Mouse (Mus musculus) G1E (cell line): ENCODE measurements around the gene Afmid. TPM values are rescaled to one million over a fixed set of nuclear protein-coding genes. Genes with fewer than 3 reads are reported as not detected.

Source experiments
- ATAC-seq: 2 replicates; pipeline ENCODE4 v1.8.0; 2016; ENCODE audit warnings: mild to moderate bottlenecking; ENCODE audit not compliant: insufficient number of reproducible peaks, poor library complexity, low FRiP score, severe bottlenecking; ENCODE audit errors: extremely low read depth
- DNase-seq: peaks from one replicate; pipeline ENCODE4 v3.0.0; 2012; ENCODE audit warnings: low spot score
- H3K27me3 ChIP-seq: 2 replicates; pipeline ENCODE4 v1.6.1; 2012; ENCODE audit warnings: mild to moderate bottlenecking, low read length, inconsistent platforms; ENCODE audit not compliant: insufficient read depth
- H3K36me3 ChIP-seq: replicated peaks from 2 replicates; pipeline ENCODE3; 2012; ENCODE audit warnings: mild to moderate bottlenecking, inconsistent platforms
- H3K4me1 ChIP-seq: 2 replicates; pipeline ENCODE4 v1.6.1; 2012; ENCODE audit warnings: low read depth, low read length, inconsistent platforms, mixed read lengths; ENCODE audit not compliant: insufficient read depth
- H3K4me3 ChIP-seq: 2 replicates; pipeline ENCODE4 v1.5.1; 2012; ENCODE audit warnings: low read depth, mild to moderate bottlenecking, inconsistent platforms, low read length, moderate library complexity, mixed read lengths
- H3K9me3 ChIP-seq: replicated peaks from 2 replicates; pipeline ENCODE4 v1.6.1; 2012; ENCODE audit warnings: inconsistent platforms
- CTCF ChIP-seq: IDR thresholded peaks from 2 replicates; pipeline ENCODE4 v1.5.1; 2012; ENCODE audit warnings: low read depth, low read length, inconsistent platforms, mixed read lengths
- GATA1 ChIP-seq: IDR thresholded peaks from 2 replicates; pipeline ENCODE4 v1.6.1; 2012; ENCODE audit warnings: borderline replicate concordance, low read length, inconsistent platforms, mixed read lengths
- GATA2 ChIP-seq: IDR thresholded peaks from 2 replicates; pipeline ENCODE4 v1.6.1; 2012; ENCODE audit warnings: low read depth, low read length, inconsistent platforms, borderline replicate concordance
- POLR2AphosphoS5 ChIP-seq: IDR thresholded peaks from 2 replicates; pipeline ENCODE4 v1.6.1; 2012; ENCODE audit warnings: low read depth, low read length, inconsistent platforms; ENCODE audit not compliant: insufficient replicate concordance
- TAL1 ChIP-seq: conservative IDR thresholded peaks from 2 replicates; pipeline ENCODE4 v1.6.1; 2012; ENCODE audit warnings: low read depth, low read length, inconsistent platforms, mixed read lengths
- polyA plus RNA-seq: library from polyadenylated mRNA; stranded (reverse); fragments of >175 nt; gene quantifications from 2 replicates; pipeline ENCODE4 v1.2.3, GENCODE M21; 2012
- total RNA-seq, 2 experiments: library from RNA; stranded (forward) in 1 of 2; stranded (reverse) in 1 of 2; fragments of 200-1000 nt in 1 of 2; fragments of >200 nt in 1 of 2; fragmentation: Nextera tagmentation in 1 of 2; gene quantifications; 2 replicates each; pipeline ENCODE4 v1.2.3; 2014 to 2017

The Afmid gene
- total RNA-seq (2014; fragmentation: Nextera tagmentation) (8.1 and 23.0 TPM in 2 replicates), total RNA-seq (2017) (6.4 and 6.9 TPM in 2 replicates), polyA plus RNA-seq (3.5 and 3.7 TPM in 2 replicates)

DNA sequence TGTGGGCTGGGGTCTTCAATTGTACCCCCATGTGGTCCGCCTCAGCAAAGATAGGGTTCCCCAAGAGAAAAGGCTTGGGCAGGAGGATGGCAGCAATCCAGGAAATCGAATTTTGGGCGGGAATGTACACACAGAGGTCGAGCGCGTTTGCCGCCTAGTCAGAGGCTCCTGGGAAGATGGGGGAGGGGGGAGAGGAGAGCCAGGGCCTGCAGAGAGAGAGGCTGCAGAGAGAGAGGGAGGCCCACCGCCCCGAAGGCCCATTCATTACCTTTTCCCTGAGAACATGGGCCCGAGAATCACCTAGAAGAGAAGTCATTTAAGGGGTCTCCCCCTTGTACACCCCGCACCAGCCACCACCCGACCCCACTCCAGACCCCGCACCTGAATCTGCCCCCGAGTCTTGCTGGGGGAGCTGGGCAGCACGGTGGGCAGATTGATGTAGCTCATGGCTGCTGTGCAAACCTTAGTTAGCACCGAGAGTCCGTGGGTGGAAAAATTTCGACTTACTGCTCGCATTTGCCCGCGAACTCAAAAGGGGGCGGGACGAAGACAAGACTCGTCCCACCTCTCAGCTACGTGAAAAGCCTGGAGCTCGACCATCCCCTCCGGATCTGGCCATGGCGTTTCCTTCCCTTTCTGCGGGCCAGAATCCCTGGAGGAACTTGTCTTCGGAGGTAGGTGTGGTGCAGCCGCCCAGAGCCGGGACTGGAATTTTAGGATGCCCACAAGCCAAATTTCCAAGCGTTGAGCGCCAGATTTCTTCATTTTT lies at the start of gene Afmid, which contains the start of gene Tk1:
Gene Afmid (plus strand): TSS at position 592 of the 769 bp plus-strand sequence.
Gene Tk1 (minus strand): TSS at position 760 of the 769 bp plus-strand sequence.
- Histone ChIP-seq H3K9me3 (no peaks in the 10 kb centered on the region), H3K27me3 (no peaks in the 10 kb centered on the region), H3K36me3 (peaks cover 44% of the 10 kb centered on the region), H3K4me1 (peaks cover 87% of the 10 kb centered on the region), H3K4me3 (peak within 1 kb of the TSS; percentile 79)
- DNase-seq = peak; percentile 75
- peak; percentile 50 for ATAC-seq
- no peak for TF ChIP-seq CTCF
- TF ChIP-seq POLR2AphosphoS5 = no peak
- no peak for TF ChIP-seq TAL1
- no peak for TF ChIP-seq GATA2
- TF ChIP-seq GATA1 = no peak

GRCm38 (mm10) chr11:117776085-117776792 lies 49.5 kb upstream of the Afmid start:
- Histone ChIP-seq H3K4me3 (no peak overlapping the region), H3K36me3 (peaks cover 79% of the 10 kb centered on the region), H3K27me3 (no peaks in the 10 kb centered on the region), H3K9me3 (no peaks in the 10 kb centered on the region), H3K4me1 (peaks cover 45% of the 10 kb centered on the region)
- no peak for TF ChIP-seq GATA1
- TF ChIP-seq GATA2 = no peak
- TF ChIP-seq CTCF = no peak
- TF ChIP-seq TAL1 = no peak
- TF ChIP-seq POLR2AphosphoS5 = no peak
- DNase-seq (no peak), ATAC-seq (no peak)

DNA sequence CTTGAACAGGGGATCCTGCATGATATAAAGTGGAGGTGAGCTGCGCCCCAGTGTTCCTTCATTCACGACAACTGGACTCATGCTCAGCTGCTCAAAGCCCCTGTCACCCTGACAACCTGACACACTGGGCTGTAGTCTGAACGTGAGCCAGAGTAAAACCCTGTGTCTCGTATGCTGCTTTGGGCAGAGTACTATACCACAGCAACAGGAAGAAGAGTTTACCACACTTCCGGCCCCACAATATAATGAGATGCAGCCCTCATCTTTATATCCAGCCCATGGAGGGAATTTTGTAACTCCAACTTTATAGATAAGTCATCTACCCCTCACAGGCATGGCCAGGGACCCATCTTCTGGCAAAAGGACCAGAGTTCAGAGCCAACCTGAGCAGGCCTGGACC lies 48.6 kb upstream of the Afmid start:
- Histone ChIP-seq H3K9me3 (no peaks in the 10 kb centered on the region), H3K27me3 (no peaks in the 10 kb centered on the region), H3K4me1 (peaks cover 53% of the 10 kb centered on the region), H3K4me3 (no peak overlapping the region), H3K36me3 (peaks cover 70% of the 10 kb centered on the region)
- no peak for ATAC-seq
- TF ChIP-seq CTCF (no peak), GATA1 (no peak), TAL1 (no peak)
- no peak for DNase-seq

- Histone ChIP-seq H3K4me1 (peaks cover 62% of the 10 kb centered on the region), H3K9me3 (no peaks in the 10 kb centered on the region), H3K27me3 (no peaks in the 10 kb centered on the region), H3K36me3 (peaks cover 61% of the 10 kb centered on the region), H3K4me3 (no peak overlapping the region)
- DNase-seq (no peak), ATAC-seq (no peak)
- no peak for TF ChIP-seq TAL1
- TF ChIP-seq POLR2AphosphoS5 = no peak
- TF ChIP-seq CTCF = no peak
- TF ChIP-seq GATA1 = no peak
- TF ChIP-seq GATA2 = no peak
Measured at GRCm38 (mm10) chr11:117778031-117778430, 47.7 kb upstream of the Afmid start.

DNA sequence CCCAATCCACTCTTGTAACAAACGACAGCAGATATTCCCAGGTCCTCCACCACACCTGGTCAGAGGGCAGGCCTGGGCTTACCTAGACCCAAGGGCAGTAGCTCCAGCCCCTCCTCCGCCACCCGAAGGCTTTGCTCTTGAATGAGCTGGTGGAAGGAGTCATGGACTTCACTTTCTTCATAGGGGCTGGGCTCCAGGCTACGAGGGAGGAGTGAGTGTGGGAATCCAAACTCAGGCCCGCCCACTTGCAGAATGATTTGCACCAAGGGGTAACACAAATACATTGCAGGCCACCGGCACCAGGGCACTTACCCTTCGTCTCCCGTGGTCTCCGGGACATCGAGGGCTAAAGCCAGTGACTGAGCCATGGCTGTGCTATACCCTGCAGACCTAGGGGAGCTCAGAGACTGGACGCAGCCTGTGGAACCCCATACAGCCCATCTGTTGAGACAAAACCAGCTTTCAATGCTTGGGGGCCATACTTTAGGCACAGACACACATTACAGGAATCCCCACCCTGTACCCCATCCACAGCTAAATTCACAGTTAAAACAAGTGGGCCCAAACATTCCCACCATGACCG lies 46.8 kb upstream of the Afmid start:
- Histone ChIP-seq H3K4me1 (peaks cover 62% of the 10 kb centered on the region), H3K27me3 (no peaks in the 10 kb centered on the region), H3K36me3 (peaks cover 57% of the 10 kb centered on the region), H3K9me3 (no peaks in the 10 kb centered on the region), H3K4me3 (peak overlapping the region; percentile 78)
- ATAC-seq = no peak
- no peak for DNase-seq
- TF ChIP-seq TAL1 = no peak
- no peak for TF ChIP-seq GATA1
- TF ChIP-seq POLR2AphosphoS5 = no peak
- no peak for TF ChIP-seq GATA2
- no peak for TF ChIP-seq CTCF

GRCm38 (mm10) chr11:117779434-117780198 lies 46.1 kb upstream of the Afmid start:
- peaks cover 57% of the 10 kb centered on the region for H3K36me3 ChIP-seq

More at GRCm38 (mm10) chr11:117779434-117780198, 46.1 kb upstream of the Afmid start:
- DNase-seq (peak; percentile 51), ATAC-seq (no peak)
- Histone ChIP-seq H3K4me1 (peaks cover 59% of the 10 kb centered on the region), H3K4me3 (peak overlapping the region; percentile 78), H3K9me3 (no peaks in the 10 kb centered on the region), H3K27me3 (no peaks in the 10 kb centered on the region)
- TF ChIP-seq CTCF (no peak), TAL1 (no peak), GATA2 (no peak), GATA1 (no peak), POLR2AphosphoS5 (no peak)
